Mouse (Mus musculus): ENCODE measurements around the gene Hoxd8.

DNA sequence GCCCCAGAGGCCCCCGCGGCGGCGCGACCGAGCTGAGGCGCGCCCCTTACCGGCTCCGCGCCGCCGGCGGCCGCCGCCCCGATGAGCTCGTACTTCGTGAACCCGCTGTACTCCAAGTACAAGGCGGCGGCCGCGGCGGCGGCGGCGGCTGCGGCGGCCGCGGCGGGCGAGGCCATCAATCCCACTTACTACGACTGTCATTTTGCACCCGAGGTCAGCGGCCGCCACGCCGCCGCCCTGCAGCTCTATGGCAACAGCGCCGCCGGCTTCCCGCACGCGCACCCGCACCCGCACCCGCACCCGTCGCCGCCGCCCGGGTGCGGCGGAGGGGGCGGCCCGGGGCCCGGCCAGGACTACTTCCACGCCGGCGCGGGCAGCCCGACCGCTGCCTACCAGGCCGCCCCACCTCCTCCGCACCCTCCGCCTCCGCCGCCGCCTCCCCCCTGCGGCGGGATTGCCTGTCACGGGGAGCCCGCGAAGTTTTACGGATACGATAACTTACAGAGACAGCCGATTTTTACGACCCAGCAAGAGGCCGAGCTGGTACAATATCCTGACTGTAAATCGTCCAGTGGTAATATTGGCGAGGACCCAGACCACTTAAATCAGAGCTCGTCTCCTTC lies 1.2 kb downstream of the Hoxd8 start:
- TF ChIP-seq CTCF (IDR thresholded peaks at IDR 0.05; ENCODE audit: low read depth, low read length) (no peak), POLR2A (IDR thresholded peaks at IDR 0.05; ENCODE audit: extremely low read depth, insufficient read depth, low read length) (no peak)

Measured in liver, adult 2 months (tissue).